Mouse (Mus musculus) retina, adult 2 months (tissue): Measurements from ENCODE around the gene Alkbh3.

Source experiments
- DNase-seq: peaks from one replicate; pipeline ENCODE4 v3.0.0-alpha.2; 2012; ENCODE audit warnings: low read depth, low spot score

Alkbh3 gene

DNA sequence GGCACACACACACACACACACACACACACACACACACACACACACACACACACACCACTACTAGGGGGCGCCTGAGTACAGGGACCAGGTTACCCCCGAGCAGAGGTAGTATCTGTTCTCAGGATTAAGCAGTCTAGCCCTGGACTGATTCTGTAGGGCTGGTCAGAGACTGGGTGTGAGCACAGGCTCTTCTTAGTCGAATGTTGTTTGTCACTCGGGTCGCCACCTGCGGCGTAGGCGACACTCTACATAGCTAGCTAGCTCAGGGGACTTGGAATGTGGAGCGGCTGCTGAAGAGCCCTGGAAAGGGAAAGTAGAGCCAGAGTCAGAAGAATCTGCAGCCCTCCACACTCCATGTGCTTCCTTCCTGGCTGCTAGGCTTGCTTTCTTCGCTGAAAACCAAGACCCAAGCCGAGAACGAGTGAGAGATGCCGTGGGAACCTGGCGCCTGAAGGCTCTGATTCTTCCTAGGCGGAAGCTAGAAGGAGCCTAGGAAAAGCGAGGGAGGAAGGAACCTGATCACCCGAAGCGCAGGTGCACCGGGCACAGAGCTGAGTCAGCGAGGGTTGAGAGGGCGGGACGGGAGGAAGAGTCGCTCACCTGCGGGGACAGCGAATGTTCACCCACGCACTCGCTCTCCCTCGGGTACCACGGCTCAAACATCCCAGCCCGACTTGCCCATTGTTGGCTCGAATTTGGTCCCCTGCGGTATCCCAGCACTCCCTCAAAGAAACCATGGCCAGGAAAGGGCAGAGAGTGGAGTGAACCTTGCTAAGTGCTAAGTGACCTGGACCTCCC is 55.6 kb downstream of the Alkbh3 start:
- no peak for DNase-seq

DNA sequence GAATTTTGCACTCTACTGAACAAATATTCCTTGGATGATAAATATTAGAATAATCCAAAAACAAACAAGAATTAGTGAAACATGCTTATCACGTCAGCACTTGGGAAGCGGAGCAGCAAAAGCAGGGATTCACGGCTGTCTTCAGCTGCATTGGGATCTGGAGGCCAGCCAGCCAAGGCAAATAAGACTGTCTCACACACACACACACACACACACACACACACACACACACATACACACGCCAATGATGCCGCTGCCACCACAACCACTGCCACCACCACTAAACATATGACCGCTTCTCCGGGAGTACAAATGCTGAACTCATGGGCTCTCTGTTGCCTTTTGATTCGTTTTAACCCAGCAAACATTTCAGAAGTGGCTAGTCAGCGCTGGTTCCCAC is 56.9 kb downstream of the Alkbh3 start:
- DNase-seq = no peak

DNA sequence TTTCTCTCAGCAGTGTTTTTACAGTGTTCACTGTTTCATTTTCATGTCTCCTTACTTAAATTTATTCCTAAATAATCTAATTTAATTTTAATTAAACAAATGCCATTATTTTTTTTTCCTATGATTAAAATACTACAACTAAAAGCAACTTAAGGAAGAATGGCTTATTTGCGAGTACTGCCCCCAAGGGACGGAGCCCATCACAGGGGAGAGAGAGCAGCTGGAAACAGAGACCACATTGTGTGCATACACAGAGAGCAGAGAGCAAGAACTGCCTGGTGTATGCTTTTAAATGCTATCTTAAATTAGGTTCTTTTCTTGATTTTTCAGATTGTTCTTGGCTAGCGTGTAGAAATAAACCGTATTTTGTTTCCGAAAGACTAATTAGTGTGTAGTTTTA is 63.6 kb downstream of the Alkbh3 start:
- DNase-seq = no peak

DNA sequence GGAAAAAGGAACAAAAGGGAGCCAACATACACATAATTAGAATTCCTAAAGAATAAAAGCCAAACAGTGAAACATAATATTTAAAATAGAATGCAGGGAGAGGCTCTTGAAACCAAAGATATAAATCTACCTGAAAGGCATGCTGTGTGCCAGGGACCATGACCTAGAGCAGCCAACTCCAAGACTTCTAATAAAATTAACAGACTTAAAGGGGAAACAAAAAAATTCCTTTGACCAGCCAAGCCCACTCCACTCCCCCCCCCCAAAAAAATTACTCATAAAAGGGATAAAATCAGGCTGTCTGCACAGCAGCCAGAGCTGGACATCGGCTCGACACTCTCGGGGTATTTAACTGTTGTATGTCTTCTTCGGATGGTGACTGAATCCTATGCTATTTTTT is 65.8 kb downstream of the Alkbh3 start:
- no peak for DNase-seq

GRCm38 (mm10) chr2:93944099-93944498 is 66.5 kb downstream of the Alkbh3 start:
- no peak for DNase-seq

- no peak for DNase-seq
Measured at GRCm38 (mm10) chr2:93941670-93942069, 68.9 kb downstream of the Alkbh3 start.

DNA sequence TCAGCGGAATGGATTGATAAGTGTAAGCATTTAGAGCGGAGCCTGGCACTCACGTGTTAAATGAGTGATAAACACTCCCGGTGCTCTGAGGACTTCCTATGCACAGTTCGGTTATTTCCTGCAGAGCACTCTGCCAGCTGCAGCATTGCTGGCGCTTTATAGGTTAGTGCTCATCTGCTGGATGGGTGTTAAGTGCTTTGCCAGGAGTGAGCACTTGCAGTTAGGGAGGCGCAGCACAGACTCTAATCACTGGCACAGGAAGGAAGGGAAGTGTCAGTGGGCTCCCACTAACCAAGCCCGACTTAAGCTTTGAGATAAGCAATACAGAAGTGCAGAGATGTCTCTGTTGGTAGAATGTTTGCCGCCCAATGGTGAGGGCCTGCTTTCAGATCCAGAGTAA is 72.1 kb downstream of the Alkbh3 start:
- no peak for DNase-seq
